Mouse (Mus musculus) adrenal gland, adult 8-10 months (tissue): ENCODE measurements around the gene Ccdc30. TPM values are rescaled to one million over a fixed set of nuclear protein-coding genes. Genes with fewer than 3 reads are reported as not detected.
A peak's percentile ranks its signal among the peaks of the same experiment; 100 is the strongest.

Experiments used
- DNase-seq: peaks from one replicate; pipeline ENCODE4 v3.0.0; 2022
- total RNA-seq, 4 experiments: library from RNA; stranded (reverse); gene quantifications; 2 replicates each; pipeline ENCODE4 v1.2.4; 2022

Gene Ccdc30
- total RNA-seq, result 10 to 100 TPM; 15.6 to 33.1 (median 20.5) TPM

GRCm38 (mm10) chr4:119415072-119415753 lies at the start of gene Ccdc30:
Ccdc30 (minus strand) TSS chr4:119415521.
- DNase-seq, result peak; percentile 91

DNA sequence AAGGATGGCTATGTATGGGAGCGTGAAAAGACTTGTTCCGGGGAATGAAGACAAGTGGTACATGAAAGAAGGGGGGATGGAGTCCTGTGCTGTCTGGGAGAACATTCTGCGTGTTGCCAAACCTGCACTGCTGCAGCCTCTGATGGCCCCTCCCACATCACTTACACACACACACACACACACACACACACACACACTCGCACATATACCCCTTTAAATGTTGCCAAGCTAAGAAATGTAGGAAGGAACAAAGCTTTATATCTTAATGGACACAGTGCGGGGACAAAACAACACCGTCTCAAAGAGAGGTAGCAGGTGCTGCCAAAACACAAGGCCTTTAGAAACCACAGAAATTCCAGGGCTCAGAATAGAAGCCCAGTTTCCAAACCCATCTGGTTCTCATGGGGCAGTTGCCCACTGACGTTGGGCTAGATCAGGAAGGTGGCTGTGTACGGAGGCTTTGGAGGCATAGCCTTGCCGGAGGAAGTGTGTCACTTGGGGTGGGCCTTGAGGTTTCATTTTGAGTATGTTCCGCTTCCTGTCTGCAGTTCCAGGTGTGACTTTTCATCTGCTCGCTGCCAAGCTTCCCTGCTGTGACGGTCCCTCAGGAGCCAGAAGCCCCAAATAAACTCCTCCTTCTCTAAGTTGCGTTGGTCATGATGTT lies 48.6 kb upstream of the Ccdc30 start:
- DNase-seq, result no peak

DNA sequence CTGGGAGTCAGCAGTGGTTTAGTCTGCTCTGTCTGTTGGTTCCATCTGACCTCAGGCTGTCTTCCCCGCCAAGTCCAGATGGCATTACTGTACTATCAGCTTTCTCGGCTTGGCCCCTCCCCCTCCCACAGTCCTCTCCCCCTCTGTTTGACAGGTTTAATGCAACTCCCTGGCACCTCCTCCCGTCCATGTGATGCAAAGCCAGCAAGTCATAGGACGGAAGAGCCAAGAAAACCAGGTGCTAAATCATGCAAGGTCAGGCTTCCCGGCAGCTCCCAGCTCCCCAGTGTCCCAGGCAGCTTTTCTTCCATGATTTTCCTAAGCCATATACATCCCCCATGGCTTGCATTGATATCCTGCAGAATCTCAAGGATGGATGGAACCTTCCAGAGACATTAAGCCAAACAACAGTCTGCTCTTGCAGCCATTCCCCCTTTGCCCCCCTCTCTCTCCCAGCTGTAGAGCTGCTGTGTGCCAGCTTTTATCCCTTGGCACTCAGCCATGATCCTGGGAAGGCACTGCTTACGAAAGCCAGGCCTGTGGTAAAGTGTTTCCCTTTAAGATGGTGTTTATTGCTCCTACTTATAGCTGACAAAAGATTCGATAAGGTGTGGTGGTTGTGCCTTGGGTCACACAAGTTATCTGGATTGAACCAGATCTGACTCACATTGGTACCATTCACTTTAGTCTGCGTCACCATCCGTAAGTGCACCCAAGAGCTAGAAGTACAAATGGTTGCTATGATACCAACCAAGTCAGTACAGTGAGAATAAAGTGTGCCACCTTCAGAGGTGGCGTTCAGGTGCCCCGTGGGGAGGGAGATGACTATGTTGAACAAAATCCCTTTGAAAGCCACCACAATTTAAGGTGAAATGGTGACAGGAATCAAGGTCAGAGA lies 47.8 kb upstream of the Ccdc30 start:
- DNase-seq, result peak; percentile 37

DNA sequence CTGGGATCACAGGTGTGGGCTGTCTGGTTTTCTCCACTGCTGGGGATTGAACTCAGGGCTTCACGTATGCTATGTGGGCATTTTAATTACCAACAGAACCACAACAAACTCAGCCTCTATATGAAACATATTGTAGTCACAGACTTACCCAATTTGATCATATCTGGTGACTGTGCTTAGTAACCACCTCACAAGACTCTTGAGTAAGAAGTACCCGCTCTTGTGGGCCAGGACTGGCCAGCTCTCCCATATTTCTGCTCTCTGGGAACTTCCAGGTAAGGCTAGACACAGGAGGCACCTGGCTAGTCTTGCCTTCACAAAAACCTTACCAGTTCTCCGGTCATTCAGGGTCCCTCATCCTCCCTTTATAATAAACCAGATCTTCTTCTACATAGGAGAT lies 47.1 kb upstream of the Ccdc30 start:
- DNase-seq, result no peak

GRCm38 (mm10) chr4:119460728-119461141 lies 45.4 kb upstream of the Ccdc30 start:
- no peak for DNase-seq

- DNase-seq, result no peak
Measured at GRCm38 (mm10) chr4:119460296-119460695, 45.0 kb upstream of the Ccdc30 start.

DNA sequence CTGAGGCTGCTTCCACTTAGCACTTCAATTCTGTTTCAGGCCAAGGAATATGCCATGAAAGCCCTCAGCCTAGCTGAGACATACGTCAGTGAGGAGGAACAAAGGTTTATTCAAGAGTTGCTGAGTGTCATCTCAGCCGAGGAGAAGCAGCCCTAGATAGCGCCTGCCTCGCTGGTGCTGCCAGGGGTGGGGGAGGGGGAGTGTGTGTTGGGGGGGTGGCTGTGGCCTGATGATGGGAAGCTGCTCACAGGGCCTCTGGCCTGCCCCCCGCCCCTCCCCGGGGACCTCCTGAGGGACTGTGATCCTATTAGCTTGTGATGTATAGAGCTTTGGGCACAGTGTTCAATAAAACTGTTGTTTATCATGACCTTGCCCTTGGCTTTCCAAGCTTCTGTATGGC lies 38.2 kb upstream of the Ccdc30 start:
- no peak for DNase-seq

DNA sequence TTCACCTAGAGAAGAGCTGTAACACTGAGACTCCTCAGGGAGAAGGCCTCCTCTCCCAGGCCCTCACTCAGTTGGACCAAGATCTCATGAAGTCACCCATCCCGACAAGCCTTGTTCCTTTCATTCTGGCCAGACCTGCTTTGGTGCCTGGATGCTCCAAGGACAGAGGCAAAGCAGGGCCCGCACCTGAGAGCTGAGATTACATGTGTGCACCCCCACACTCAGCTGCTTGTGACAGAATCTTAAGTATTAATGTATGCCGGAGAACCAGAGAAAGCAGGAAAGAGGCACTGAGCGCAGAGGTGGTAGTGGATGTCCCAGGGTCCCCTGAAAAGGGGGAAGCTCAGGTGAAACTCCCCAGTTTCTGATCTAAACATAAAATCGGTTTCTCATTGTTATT lies 37.8 kb upstream of the Ccdc30 start:
- no peak for DNase-seq

GRCm38 (mm10) chr4:119450436-119450835 lies 35.1 kb upstream of the Ccdc30 start:
- DNase-seq, result no peak

DNA sequence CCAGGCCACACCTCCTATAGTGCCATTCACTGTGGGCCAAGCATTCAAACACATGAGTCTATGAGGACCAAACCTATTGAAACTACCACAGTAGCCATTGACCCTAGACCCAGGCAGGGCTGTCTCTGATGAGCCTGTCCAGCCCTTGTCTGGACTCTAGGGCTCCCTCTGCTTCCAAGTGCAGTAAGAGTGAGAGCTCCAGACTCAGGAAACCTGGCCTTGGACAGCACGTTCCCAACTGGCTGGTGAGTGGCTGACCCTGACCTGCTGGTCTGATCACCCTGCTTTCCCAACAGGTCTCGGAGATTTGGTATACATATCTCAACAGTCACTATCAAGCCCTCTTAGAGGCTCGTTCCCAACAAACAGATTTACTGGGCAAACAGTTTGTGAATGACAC lies 32.5 kb upstream of the Ccdc30 start:
- DNase-seq, result peak; percentile 56

- DNase-seq, result no peak
Measured at GRCm38 (mm10) chr4:119447261-119447660, 31.9 kb upstream of the Ccdc30 start.

DNA sequence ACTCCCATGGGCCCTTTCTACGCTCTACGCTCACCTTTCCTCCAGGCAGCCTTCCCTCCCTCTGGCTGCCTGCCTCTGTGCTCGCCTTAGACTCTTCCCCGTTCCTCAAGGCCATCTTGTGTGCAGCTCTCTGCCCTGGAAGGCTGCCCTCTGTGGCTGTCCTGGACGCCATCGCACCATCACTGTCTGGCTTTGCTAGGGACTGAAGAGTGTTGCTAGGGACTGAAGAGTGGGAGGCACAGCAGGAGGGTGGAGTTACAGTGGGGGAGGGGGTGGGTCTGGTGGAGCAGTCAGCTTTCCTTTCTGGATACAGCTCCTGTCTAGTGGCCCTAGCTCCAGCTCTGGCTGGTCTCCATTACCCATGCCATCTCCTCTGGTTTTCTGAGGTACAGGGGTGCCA lies 27.2 kb upstream of the Ccdc30 start:
- DNase-seq, result no peak

DNA sequence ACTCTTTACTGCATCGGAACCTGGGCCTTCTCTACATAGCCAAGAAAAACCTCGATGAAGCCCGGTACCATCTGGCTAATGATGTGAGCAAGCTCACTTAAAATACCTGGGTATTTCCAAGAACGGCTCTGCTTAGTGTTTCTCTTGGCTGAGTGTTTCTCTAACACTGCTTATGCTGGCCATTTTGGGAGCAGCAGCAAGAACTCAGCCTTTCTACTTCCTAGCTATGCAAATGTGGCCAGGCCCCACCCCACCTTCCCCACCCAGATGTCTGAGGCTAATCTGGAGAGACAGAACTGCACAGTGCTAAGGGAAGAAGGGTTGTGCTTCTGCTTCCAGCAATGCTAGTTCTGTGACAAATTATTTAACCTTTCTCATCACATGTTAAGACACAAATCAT lies 26.5 kb upstream of the Ccdc30 start:
- no peak for DNase-seq

- no peak for DNase-seq
Measured at GRCm38 (mm10) chr4:119437936-119438335, 22.6 kb upstream of the Ccdc30 start.

DNA sequence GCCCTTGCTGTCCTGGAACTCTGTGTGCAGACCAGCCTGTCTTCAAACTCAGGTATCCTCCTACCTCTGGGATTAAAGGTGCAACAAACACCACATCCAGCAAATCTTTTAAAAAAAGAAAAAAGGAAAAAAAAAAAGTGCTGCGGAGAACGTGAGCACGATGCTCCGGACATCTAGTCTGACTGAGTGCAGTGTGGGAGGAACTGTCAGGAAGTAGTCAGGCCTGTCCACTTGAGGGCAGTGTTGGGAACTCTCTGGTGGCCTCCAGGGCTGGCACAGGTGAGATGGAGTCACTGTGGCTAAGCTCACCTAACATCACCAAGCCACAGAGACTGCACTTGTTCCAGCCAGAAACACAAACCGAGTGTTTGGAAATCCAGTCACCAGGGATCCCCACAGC lies 15.4 kb upstream of the Ccdc30 start:
- peak; percentile 25 for DNase-seq

- DNase-seq, result peak; percentile 29
Measured at GRCm38 (mm10) chr4:119427680-119428079, 12.4 kb upstream of the Ccdc30 start.

GRCm38 (mm10) chr4:119425601-119426000 lies 10.3 kb upstream of the Ccdc30 start:
- DNase-seq, result no peak

- no peak for DNase-seq
Measured at GRCm38 (mm10) chr4:119425077-119425476, 9.8 kb upstream of the Ccdc30 start.

GRCm38 (mm10) chr4:119422294-119422964 lies 7.1 kb upstream of the Ccdc30 start, which contains the start of the genes Ppcs and Zmynd12:
Ppcs (minus strand) TSS chr4:119422420.
Zmynd12 (plus strand) TSS chr4:119422814.
- peak; percentile 92 for DNase-seq

DNA sequence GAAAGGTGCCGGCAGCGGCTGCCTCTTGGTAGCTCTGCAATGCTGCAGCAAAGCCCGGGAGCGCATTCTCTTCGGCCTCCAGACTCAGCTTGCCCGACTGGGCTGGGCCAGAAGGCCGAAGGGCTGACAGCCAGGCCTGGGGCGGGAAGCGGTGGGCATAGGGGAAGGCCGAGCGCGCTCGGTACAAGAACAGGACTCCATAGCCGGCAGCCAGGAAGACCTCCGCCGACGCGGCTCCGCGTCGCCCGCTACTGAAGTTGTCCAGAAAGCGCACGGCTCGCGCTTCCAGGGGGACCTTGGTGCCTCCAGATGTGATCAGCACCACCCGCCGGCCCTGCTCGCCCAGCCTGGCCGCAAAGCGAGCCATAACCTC lies 6.6 kb upstream of the Ccdc30 start:
- DNase-seq, result peak; percentile 21

DNA sequence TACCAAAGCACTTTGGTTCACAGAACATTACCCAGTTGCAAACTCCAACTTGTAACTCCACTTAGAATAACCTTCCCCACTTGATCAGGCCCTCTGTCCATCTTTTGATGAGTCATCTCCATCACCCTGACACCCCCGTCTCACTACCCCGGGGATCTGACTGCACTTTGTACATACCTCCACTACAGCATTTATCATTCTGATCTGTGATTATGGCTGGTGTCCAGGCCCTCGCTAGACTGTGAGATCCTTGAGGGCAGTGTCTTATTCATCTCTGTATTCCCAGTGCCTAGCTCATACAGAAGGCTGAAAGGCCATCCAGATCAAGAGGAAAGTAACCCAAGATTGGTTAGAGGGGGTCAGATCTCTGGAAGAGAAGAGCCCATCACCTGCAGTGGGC lies 5.9 kb upstream of the Ccdc30 start:
- peak; percentile 37 for DNase-seq

DNA sequence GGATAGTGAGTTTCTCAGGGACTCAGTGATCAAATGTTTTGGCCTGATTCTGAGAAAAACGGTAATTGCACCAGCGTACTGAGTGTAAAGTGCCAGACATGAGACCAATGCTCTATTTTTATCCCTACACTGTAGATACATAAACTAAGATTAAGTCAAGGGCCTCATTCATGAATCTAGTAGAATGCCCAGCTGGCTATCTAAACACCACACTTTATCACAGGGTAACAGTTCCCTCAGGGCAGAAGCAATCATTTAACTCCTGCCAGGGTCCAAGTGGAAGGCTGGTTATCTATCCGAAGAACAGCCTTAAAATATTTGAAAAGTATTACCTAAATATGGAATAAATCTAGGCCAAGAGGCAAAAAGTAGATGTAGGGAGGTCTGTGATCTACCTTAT lies 2.6 kb upstream of the Ccdc30 start:
- DNase-seq, result no peak

- DNase-seq, result peak; percentile 36
Measured at GRCm38 (mm10) chr4:119417270-119417669, 1.9 kb upstream of the Ccdc30 start.
